Mouse (Mus musculus): ENCODE data around the gene Fibcd1. TPM values are rescaled to one million over a fixed set of nuclear protein-coding genes. Genes with fewer than 3 reads are reported as not detected.
A peak's percentile ranks its signal among the peaks of the same experiment; 100 is the strongest.

Gene Fibcd1
- polyA plus RNA-seq, 1 experiment from 2014 or later = 5.0 TPM

DNA sequence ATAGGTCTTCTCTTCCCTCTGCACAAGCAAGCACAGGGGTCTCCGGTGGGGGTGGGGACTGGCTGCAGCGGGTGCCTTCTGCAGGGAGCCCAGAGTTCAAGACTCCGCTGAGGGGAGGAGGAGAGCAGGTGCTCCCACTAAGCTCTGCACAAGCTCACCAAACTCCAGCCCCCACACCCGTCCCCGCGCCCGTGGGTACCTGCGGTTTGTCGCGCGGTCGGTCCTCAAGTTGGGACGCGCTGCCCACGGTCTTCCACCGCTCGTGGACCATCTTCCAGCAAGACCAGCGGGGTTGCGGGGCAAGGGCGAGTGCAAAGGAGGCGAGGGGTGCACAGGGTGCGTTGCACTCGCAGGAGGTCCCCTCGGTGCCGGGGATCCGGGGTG is 301 bp downstream of the Fibcd1 start:
- WGBS = 1% methylated on average over 23 of the region's 26 CpGs
- DNase-seq (ENCODE audit: low spot score) (no peak), ATAC-seq (ENCODE audit: low FRiP score) (peak; percentile 15; the same call in 1 of the 2 replicates)
- Histone ChIP-seq H3K36me3 (replicated peaks; ENCODE audit: control insufficient read depth, insufficient read depth) (no peaks in the 10 kb centered on the region), H3K4me3 (replicated peaks; ENCODE audit: low read length) (peak overlapping the region; percentile 53), H3K27me3 (ENCODE audit: control insufficient read depth, insufficient read depth, low read length) (peaks cover 33% of the 10 kb centered on the region), H3K9me3 (ENCODE audit: control insufficient read depth, low read length) (no peaks in the 10 kb centered on the region), H3K4me1 (replicated peaks; ENCODE audit: control insufficient read depth, insufficient read depth, low read length) (peaks cover 10% of the 10 kb centered on the region), H3K9ac (peak overlapping the region; percentile 61), H3K4me2 (replicated peaks) (peak overlapping the region; percentile 93), H3K27ac (no peak overlapping the region)

DNA sequence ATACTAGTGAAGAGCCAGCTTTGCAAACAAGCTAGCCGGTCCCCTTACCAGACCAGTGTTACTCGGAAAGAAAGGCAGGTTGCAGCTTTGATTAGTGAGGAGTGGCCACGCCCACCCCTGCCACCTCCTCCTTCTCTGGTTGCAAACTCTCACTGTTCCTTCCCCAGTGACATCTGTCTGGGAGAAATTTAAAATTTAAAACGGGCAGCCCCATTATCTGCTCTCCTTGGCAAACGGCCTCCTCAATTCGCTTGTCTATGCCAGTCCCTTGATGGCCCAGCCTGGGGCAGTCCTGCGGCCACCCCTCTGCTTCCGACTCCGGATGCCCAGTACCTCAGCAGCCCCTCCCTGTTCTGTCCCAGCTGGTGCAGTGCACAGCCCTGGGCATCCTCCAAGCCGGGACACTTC is 1.1 kb downstream of the Fibcd1 start:
- Histone ChIP-seq H3K27me3 (ENCODE audit: control insufficient read depth, insufficient read depth, low read length) (peaks cover 33% of the 10 kb centered on the region), H3K9ac (0 out of 2 replicates have a peak overlapping the region, but pooled peaks have one; percentile 21), H3K27ac (no peak overlapping the region), H3K36me3 (replicated peaks; ENCODE audit: control insufficient read depth, insufficient read depth) (no peaks in the 10 kb centered on the region), H3K9me3 (ENCODE audit: control insufficient read depth, low read length) (no peaks in the 10 kb centered on the region), H3K4me3 (replicated peaks; ENCODE audit: low read length) (peak overlapping the region; percentile 53; the same call in 1 of the 2 replicates), H3K4me2 (replicated peaks) (peak overlapping the region; percentile 93), H3K4me1 (replicated peaks; ENCODE audit: control insufficient read depth, insufficient read depth, low read length) (peaks cover 10% of the 10 kb centered on the region)
- WGBS = 4% methylated on average over 10 of the region's 10 CpGs
- ATAC-seq (ENCODE audit: low FRiP score) = peak; percentile 64
- no peak for DNase-seq (ENCODE audit: low spot score)

DNA sequence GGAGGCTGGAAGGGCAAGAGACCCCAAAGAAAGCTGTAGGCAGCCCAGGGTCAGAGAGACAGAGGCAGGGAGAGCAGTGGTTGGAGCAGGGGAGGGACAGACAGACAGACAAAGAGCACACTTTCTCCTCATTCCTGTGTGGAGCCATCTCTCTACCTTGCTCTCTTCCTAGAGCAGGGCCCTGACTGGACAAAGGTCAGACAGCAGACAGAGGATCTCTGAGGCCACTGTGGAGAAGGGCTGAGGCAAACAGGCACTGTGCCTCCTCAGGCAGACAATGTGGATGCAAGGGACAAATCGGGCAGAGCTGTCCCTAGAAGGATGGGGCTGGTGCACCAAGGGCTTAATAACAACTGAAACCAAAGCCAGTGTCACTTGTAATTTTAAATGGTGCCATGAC is 6.9 kb downstream of the Fibcd1 start:
- no peak overlapping the region for H3K9ac ChIP-seq
- no peaks in the 10 kb centered on the region for H3K9me3 ChIP-seq (ENCODE audit: control insufficient read depth, low read length)
- H3K4me2 ChIP-seq (replicated peaks) = no peak overlapping the region
- whole genome bisulfite sequencing = 50% methylated on average over 1 of the region's 1 CpGs
- no peak overlapping the region for H3K4me3 ChIP-seq (replicated peaks; ENCODE audit: low read length)
- ATAC-seq (ENCODE audit: low FRiP score) (no peak), DNase-seq (ENCODE audit: low spot score) (no peak)
- H3K4me1 ChIP-seq (replicated peaks; ENCODE audit: control insufficient read depth, insufficient read depth, low read length) = no peaks in the 10 kb centered on the region; the same call in none of the 2 replicates
- no peak overlapping the region for H3K27ac ChIP-seq
- H3K36me3 ChIP-seq (replicated peaks; ENCODE audit: control insufficient read depth, insufficient read depth) = no peaks in the 10 kb centered on the region
- H3K27me3 ChIP-seq (ENCODE audit: control insufficient read depth, insufficient read depth, low read length) = no peaks in the 10 kb centered on the region

DNA sequence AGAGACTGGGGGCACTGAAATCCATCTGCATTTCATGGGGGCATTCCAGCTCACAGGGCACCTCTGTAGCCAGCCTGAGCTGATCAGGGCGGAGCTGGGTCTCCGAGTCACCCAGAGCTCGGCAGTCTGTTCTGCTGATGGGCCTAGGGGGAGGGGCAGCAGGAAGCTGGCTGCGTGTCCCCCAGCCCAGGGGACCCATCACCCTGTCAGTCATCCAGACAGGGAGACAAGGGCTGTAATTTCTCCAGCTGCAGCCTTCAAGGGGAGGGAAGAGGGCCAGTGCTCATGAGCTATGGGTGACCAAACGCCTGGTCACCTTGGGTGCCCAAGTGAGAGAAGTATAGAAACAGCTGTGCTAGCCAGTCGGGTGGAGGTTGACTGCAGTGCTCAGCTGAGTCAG is 8.8 kb downstream of the Fibcd1 start:
- no peak overlapping the region for H3K4me3 ChIP-seq (replicated peaks; ENCODE audit: low read length)
- no peak overlapping the region for H3K27ac ChIP-seq
- no peak overlapping the region for H3K9ac ChIP-seq
- no peak for ATAC-seq (ENCODE audit: low FRiP score)
- 33% methylated on average over 6 of the region's 6 CpGs for WGBS
- no peak for DNase-seq (ENCODE audit: low spot score)
- H3K27me3 ChIP-seq (ENCODE audit: control insufficient read depth, insufficient read depth, low read length) = no peaks in the 10 kb centered on the region
- H3K4me2 ChIP-seq (replicated peaks) = no peak overlapping the region
- no peaks in the 10 kb centered on the region; the same call in none of the 2 replicates for H3K4me1 ChIP-seq (replicated peaks; ENCODE audit: control insufficient read depth, insufficient read depth, low read length)
- H3K9me3 ChIP-seq (ENCODE audit: control insufficient read depth, low read length) = no peaks in the 10 kb centered on the region
- H3K36me3 ChIP-seq (replicated peaks; ENCODE audit: control insufficient read depth, insufficient read depth) = no peaks in the 10 kb centered on the region

DNA sequence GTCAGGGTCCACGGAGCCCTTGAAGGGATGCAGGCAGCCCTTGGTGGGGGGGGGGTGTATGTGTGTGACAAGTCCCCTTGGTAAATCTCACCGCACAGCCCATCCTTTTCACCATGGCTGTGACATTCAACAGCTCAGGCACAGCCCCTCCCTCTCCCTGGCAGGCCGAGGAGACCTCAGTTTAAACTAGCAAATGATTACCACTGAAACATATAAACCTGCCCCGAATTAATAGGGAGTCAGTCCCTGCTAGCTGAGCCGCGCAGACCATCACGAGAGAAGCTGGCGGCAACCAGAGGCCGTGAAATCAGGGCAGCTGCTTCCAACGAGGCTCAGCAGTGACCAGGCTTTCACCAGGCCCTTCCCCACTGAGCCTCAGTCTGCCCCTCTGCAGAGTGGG is 9.7 kb downstream of the Fibcd1 start:
- H3K4me1 ChIP-seq (replicated peaks; ENCODE audit: control insufficient read depth, insufficient read depth, low read length) = no peaks in the 10 kb centered on the region; the same call in none of the 2 replicates
- H3K27me3 ChIP-seq (ENCODE audit: control insufficient read depth, insufficient read depth, low read length) = no peaks in the 10 kb centered on the region
- no peak overlapping the region for H3K9ac ChIP-seq
- 51% methylated on average over 10 of the region's 10 CpGs for WGBS
- H3K9me3 ChIP-seq (ENCODE audit: control insufficient read depth, low read length) = no peaks in the 10 kb centered on the region
- DNase-seq (ENCODE audit: low spot score) = no peak
- no peak overlapping the region for H3K4me2 ChIP-seq (replicated peaks)
- H3K36me3 ChIP-seq (replicated peaks; ENCODE audit: control insufficient read depth, insufficient read depth) = no peaks in the 10 kb centered on the region
- no peak for ATAC-seq (ENCODE audit: low FRiP score)
- H3K4me3 ChIP-seq (replicated peaks; ENCODE audit: low read length) = no peak overlapping the region
- H3K27ac ChIP-seq = no peak overlapping the region

DNA sequence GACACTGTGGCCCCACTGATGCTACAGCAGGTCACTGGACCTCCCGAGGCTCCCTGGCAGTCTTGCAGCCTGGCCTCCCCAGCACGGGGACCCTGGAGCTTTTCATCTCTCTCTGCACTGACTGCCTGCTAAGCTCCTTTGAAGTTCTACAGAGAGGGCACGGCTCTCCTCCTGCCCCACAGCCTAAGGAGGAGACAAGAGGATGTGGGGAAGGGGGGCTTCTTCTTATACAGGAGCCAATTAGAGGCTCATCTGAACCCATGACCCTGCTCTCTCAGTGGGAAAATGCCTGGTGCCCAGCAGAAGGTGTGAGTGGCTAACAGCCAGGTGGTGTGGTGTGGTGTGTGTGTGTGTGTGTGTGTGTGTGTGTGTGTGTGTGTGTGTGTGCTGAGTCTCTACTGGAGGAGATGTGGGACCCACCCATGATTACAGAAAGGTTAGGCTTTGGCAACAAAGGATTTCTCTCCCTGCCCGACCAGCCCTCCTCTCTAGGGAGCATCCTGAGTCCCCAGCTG is 17.4 kb downstream of the Fibcd1 start:
- peaks cover 25% of the 10 kb centered on the region for H3K4me1 ChIP-seq (replicated peaks; ENCODE audit: control insufficient read depth, insufficient read depth, low read length)
- no peaks in the 10 kb centered on the region for H3K36me3 ChIP-seq (replicated peaks; ENCODE audit: control insufficient read depth, insufficient read depth)
- 14% methylated on average over 4 of the region's 4 CpGs for WGBS
- no peaks in the 10 kb centered on the region for H3K9me3 ChIP-seq (ENCODE audit: control insufficient read depth, low read length)
- H3K4me2 ChIP-seq (replicated peaks) = 0 out of 2 replicates have a peak overlapping the region, but pooled peaks have one; percentile 7
- no peak overlapping the region for H3K4me3 ChIP-seq (replicated peaks; ENCODE audit: low read length)
- DNase-seq (ENCODE audit: low spot score) (no peak), ATAC-seq (ENCODE audit: low FRiP score) (no peak)
- H3K27ac ChIP-seq = peak overlapping the region; percentile 30; the same call in 1 of the 2 replicates
- no peaks in the 10 kb centered on the region for H3K27me3 ChIP-seq (ENCODE audit: control insufficient read depth, insufficient read depth, low read length)
- no peak overlapping the region for H3K9ac ChIP-seq

DNA sequence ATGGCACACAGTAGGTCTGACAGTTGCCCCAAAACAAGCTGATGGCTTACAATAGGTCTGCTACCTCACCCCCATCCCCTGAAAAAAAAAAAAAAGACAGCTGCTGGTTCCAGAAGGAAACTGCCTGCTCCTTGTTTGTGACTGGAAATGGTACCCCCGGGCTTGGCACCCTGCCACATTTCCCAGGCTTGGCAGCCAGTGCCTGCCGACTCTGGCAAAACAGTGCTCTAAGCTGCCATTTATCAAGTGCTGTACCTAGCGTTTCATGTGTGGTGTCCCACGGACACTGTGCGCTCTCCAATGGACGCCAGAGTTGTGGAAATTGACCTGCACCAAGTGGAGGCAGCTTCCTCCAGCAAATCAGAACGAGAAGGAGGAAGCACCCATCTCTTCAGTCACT is 17.9 kb downstream of the Fibcd1 start:
- Histone ChIP-seq H3K27ac (peak overlapping the region; percentile 30; the same call in 1 of the 2 replicates), H3K27me3 (ENCODE audit: control insufficient read depth, insufficient read depth, low read length) (no peaks in the 10 kb centered on the region), H3K36me3 (replicated peaks; ENCODE audit: control insufficient read depth, insufficient read depth) (no peaks in the 10 kb centered on the region), H3K4me2 (replicated peaks) (0 out of 2 replicates have a peak overlapping the region, but pooled peaks have one; percentile 7), H3K9ac (no peak overlapping the region), H3K9me3 (ENCODE audit: control insufficient read depth, low read length) (no peaks in the 10 kb centered on the region), H3K4me1 (replicated peaks; ENCODE audit: control insufficient read depth, insufficient read depth, low read length) (peaks cover 30% of the 10 kb centered on the region), H3K4me3 (replicated peaks; ENCODE audit: low read length) (no peak overlapping the region)
- 34% methylated on average over 7 of the region's 7 CpGs for WGBS
- DNase-seq (ENCODE audit: low spot score) = peak; percentile 88
- ATAC-seq (ENCODE audit: low FRiP score) = no peak

DNA sequence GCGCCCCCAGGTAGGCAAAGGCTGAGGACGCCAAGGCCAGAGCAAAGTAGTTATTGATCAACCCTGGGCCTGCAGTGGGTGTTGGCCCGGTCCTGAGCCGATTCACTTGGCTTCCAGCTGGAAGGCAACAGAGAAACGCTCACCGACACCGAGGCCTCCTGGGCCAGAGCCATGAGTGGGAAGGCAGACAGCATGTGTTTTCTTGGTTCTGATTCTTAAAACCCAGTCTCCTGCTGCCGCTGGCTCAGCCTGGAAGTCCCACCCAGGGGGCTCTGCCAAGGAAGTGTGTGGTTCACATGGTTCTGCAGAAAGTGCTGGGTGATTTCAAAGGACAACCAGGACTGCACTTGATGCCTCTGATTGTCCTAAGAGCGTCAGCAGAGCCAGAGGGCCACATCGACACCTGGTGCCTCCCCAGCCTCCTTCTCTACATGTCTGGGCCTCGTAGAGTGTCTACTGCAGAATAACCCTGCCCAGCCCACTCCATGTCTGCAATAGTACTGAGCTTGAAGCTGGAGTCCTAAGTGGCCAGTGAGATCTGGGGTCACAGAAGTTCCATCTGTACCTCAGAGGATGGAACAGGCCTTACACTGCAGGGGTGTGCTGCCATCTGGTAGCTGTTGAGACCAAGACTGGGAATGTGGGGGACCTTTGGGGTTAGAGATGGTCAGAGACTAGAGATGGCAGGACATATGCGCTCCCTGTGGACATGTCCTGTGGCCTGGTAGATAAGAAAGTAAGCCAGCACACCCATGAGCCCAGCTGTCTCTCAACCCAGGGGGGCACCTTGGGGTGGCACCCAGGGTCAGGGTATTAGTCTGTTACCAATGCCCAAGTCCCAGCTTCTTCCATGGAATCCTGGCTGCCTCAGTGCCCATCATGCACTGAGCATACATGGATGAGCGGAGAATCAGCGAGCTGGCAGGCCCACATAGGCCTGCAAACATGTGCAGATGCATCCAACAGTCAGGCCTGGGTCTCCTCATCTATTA is 19.4 kb downstream of the Fibcd1 start:
- Histone ChIP-seq H3K27ac (no peak overlapping the region), H3K9ac (no peak overlapping the region), H3K27me3 (ENCODE audit: control insufficient read depth, insufficient read depth, low read length) (no peaks in the 10 kb centered on the region), H3K4me1 (replicated peaks; ENCODE audit: control insufficient read depth, insufficient read depth, low read length) (peaks cover 37% of the 10 kb centered on the region), H3K9me3 (ENCODE audit: control insufficient read depth, low read length) (no peaks in the 10 kb centered on the region), H3K36me3 (replicated peaks; ENCODE audit: control insufficient read depth, insufficient read depth) (no peaks in the 10 kb centered on the region), H3K4me2 (replicated peaks) (no peak overlapping the region), H3K4me3 (replicated peaks; ENCODE audit: low read length) (no peak overlapping the region)
- 85% methylated on average over 14 of the region's 14 CpGs for WGBS
- DNase-seq (ENCODE audit: low spot score) (no peak), ATAC-seq (ENCODE audit: low FRiP score) (no peak)

DNA sequence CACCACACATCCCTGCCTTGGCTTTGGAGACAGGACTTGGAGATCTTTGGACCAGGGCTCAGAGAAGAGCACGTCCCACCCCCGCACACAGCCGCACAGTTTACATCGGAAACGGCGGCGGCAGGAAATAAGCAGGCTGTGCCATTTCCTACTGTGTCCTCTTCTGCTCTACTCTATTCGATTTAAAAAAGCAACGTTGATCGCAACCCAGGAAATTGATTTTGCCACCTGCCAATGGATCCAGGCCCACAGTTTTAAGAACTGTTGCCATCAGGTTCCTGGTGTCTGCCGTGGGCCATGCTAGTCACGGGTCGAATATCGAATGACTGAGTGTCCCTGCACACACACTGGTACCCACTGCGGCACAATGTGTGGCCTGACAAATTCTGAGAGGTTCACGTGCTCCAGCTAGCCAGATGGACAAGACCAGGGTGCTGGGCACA is 20.3 kb downstream of the Fibcd1 start:
- Histone ChIP-seq H3K4me3 (replicated peaks; ENCODE audit: low read length) (no peak overlapping the region), H3K4me1 (replicated peaks; ENCODE audit: control insufficient read depth, insufficient read depth, low read length) (peaks cover 37% of the 10 kb centered on the region), H3K9ac (no peak overlapping the region), H3K4me2 (replicated peaks) (no peak overlapping the region), H3K27me3 (ENCODE audit: control insufficient read depth, insufficient read depth, low read length) (no peaks in the 10 kb centered on the region), H3K27ac (no peak overlapping the region), H3K36me3 (replicated peaks; ENCODE audit: control insufficient read depth, insufficient read depth) (no peaks in the 10 kb centered on the region), H3K9me3 (ENCODE audit: control insufficient read depth, low read length) (no peaks in the 10 kb centered on the region)
- ATAC-seq (ENCODE audit: low FRiP score) = no peak
- DNase-seq (ENCODE audit: low spot score) = no peak
- 74% methylated on average over 16 of the region's 16 CpGs for WGBS
